Mouse (Mus musculus) myocyte (in vitro differentiated cells): ENCODE measurements around the gene Hecw1.

ENCODE experiments used
- POLR2A ChIP-seq: IDR thresholded peaks from one replicate; pipeline ENCODE4 v1.6.1; 2011; ENCODE audit warnings: low read depth, mild to moderate bottlenecking, control low read depth, moderate library complexity; ENCODE audit not compliant: insufficient read length
- TCF12 ChIP-seq: IDR thresholded peaks from one replicate; pipeline ENCODE4 v1.6.1; 2011; ENCODE audit warnings: mild to moderate bottlenecking, control low read depth; ENCODE audit not compliant: poor library complexity, insufficient read depth, severe bottlenecking

GRCm38 (mm10) chr13:14457043-14457442 is 66.0 kb downstream of the Hecw1 start:
- TF ChIP-seq POLR2A, result no peak
- TF ChIP-seq TCF12, result no peak
